Mouse (Mus musculus) adrenal gland, adult (tissue): ENCODE results near the gene Rem1.
"Not testable (repeated sequence)": the region's sequence is repeated elsewhere in the genome, so short reads cannot be mapped to it uniquely, and the experiment has no call there.

Experiments
- DNase-seq, 2 experiments: peaks; one replicate each; pipeline ENCODE4 v3.0.0; 2022 to 2023; ENCODE audit warnings: low spot score in 1 of 2; ENCODE audit not compliant: inconsistent age in 2 of 2

Gene Rem1

GRCm38 (mm10) chr2:152628066-152628465 is 1.3 kb downstream of the Rem1 start:
- DNase-seq: no peak

- peak in 1 of 2 experiments; percentile 45 for DNase-seq
Observed at GRCm38 (mm10) chr2:152629239-152629638, 2.5 kb downstream of the Rem1 start.

- DNase-seq: no peak
Observed at GRCm38 (mm10) chr2:152629904-152630303, 3.2 kb downstream of the Rem1 start.

GRCm38 (mm10) chr2:152633334-152633733 is 6.6 kb downstream of the Rem1 start:
- DNase-seq: peak in 1 of 2 experiments; percentile 49

GRCm38 (mm10) chr2:152634311-152634710 is 7.6 kb downstream of the Rem1 start:
- DNase-seq: no peak

- peak; percentile 65 to 77 for DNase-seq
Observed at GRCm38 (mm10) chr2:152636246-152637005, 9.7 kb downstream of the Rem1 start.

GRCm38 (mm10) chr2:152637006-152637322 is 10.2 kb downstream of the Rem1 start:
- DNase-seq: no peak

GRCm38 (mm10) chr2:152637381-152637780 is 10.6 kb downstream of the Rem1 start:
- no peak for DNase-seq

- DNase-seq: no peak
Observed at GRCm38 (mm10) chr2:152638865-152639264, 12.1 kb downstream of the Rem1 start.

GRCm38 (mm10) chr2:152639406-152640113 is 12.8 kb downstream of the Rem1 start:
- DNase-seq: peak in 1 of 2 experiments; percentile 59

GRCm38 (mm10) chr2:152652901-152653620 is 26.3 kb downstream of the Rem1 start:
- DNase-seq: peak; percentile 89 to 95

- peak; percentile 88 to 90 for DNase-seq
Observed at GRCm38 (mm10) chr2:152653874-152654715, 27.3 kb downstream of the Rem1 start.

- peak in 1 of 2 experiments; percentile 71 for DNase-seq
Observed at GRCm38 (mm10) chr2:152657398-152657797, 30.6 kb downstream of the Rem1 start.

- no peak for DNase-seq
Observed at GRCm38 (mm10) chr2:152661163-152661562, 34.4 kb downstream of the Rem1 start.

GRCm38 (mm10) chr2:152666191-152666590 is 39.4 kb downstream of the Rem1 start:
- DNase-seq: not testable (repeated sequence)

GRCm38 (mm10) chr2:152669256-152669638 is 42.5 kb downstream of the Rem1 start, which contains the start of gene H13:
H13 (plus strand) TSS chr2:152669461.
- peak; percentile 93 to 97 for DNase-seq

GRCm38 (mm10) chr2:152669639-152670484 is 43.1 kb downstream of the Rem1 start:
- peak; percentile 38 to 70 for DNase-seq

- peak; percentile 33 to 65 for DNase-seq
Observed at GRCm38 (mm10) chr2:152670983-152671641, 44.4 kb downstream of the Rem1 start.

- peak; percentile 49 to 74 for DNase-seq
Observed at GRCm38 (mm10) chr2:152671642-152671999, 44.9 kb downstream of the Rem1 start.
